Mouse (Mus musculus) thymus, postnatal 10 days (tissue): ENCODE results near the gene H6pd.

ENCODE experiments used
- DNase-seq, 2 experiments: peaks; one replicate each; pipeline ENCODE4 v3.0.0; 2021; ENCODE audit warnings: low spot score in 2 of 2

The H6pd gene

DNA sequence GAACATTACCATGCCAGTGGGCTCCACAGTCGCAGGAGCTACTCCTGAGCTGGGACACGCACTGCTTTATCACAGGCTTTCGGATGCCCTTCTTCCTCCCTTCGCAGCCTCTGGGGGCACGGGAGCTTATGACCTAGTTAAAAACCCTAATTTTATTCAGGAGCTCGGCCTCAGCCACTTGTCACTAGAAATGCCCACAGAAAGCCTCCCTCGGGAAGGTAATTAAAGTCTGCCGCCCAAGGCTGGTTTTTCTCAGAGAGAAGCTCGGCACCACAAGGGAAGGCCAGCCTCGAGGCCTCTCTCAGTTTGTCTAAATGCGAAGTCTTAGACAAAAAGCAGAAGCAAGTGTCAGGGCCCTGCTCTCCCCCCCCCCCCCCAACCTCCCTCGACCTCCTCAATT, 64.6 kb downstream of the H6pd start:
- no peak for DNase-seq

DNA sequence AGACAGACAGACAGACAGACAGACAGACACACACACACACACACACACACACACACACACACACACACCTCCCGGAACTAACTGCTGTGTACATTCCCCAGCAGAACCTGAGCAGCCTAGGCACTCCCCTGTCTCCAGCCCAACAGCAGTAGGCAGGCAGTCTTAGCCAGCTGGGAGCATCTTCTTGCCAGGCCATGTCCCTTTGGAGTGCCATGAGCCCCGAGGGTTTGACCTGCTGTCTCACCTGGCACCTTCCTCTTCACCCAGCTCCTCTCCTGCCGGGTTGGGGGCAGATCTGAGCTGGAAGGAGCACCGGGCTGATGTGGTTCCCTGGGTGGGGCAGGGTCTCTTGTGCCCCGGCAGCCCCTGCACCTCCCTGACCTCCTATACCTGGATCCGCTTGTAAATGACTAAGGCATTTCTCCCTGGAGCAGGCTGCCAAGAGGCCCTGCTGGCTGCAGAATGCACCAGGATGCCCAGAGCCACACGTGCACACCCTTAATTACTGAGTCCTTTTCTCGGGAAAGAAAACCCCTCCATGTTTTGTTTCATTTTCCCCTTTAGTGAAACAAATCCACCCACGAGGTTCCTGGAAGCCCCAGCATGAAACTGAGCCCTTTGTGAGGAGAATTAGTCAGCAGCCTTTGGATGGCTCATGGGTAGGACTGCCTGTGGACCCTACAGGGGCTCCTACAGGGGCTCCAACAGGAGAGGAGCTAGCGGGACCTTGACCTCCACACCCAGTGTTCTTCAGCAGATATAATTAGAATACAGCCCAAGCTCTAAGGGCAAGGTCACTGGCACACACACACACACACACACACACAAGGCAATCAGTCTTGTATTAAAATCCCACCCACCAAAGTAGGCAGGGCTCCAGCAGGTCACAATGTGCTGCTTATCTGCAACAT, 65.7 kb downstream of the H6pd start:
- DNase-seq, result no peak

DNA sequence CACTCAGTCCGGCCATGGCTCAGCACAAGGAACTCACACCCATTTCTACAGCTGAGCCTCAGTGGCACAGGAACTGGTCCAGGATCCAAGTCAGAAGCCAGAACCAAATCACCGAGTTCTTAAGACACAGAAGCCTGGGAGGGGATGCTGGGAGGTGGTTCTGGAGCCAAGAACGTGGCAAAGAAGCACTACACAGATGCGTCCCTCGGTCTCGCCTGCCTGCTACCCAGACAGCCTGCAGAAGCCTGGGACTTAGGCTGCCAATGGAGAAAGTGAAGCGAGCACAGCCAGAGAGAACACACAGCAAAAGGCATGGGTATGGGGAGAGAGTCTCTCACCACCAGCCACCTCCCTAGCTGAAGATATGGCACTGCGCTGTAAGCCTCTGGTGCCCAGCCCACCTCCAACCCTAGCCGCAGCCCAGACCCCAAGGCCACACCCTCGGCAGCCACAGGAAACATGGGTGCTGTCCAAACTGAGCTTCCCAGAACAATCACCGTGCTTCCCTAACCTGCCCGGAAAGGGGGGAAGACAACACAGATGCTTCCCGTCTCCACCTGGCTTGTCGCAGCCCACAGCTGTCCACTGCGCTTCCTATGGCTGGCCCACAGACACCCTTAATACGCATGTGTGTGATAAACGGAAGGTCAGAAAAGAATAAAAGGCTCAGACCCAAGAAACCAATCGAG, 67.6 kb downstream of the H6pd start:
- no peak for DNase-seq

DNA sequence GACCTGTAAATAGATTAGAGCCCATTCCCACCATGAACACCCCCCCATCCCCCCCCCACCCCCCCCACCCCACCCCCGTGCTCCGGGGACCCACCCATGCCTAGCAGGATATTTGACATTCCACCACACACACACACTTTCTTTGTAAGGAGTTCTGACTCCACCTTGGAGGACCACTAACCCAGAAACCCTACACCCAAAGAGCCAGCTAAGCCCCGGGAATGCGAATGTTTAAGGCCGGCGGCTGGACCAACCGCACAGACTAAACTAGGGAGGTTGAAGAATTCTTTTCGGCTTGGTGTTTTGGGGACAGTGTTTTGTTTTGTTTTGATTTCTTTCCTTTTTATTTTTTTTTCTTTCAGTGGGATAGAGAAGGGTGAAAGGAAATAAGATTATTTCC, 70.1 kb downstream of the H6pd start:
- no peak for DNase-seq

DNA sequence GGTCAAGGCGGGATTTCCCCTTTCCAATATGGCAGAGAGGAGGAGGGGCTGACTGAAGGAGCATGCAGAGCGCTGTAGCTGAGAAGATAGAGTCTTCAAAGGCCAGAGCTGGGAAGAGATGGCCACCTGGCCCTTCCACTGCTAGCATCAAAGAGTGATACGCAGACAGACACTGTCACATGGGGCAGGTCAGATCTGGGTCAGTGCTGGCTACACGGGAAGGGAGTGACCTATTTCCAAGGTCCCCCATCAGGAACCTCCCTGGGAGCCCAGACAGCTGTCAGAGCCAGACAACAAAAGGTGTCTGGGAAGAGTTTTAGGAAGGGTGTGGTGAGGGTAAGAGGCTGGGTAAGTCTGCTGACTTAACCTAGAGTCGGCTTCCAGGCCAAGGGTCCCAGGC, 71.9 kb downstream of the H6pd start:
- DNase-seq, result no peak

DNA sequence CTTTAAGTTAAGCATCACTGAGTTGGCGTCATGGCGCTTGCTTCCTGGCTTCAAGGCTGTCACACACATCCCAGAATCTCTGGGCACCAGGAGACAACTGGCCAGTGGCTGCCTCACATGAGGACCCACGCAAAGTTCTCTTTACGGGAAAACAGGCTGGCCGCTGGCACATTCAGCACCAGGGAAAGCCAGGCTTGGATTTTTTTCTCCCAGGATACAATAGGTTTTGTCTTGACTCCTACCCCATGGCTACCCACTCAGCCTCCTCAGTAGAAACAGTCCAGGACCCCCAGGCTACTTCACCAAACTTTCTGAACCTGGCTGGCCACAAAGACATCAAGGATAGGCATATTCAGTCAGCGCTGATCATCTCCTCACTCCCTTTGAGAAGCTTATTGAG, 73.4 kb downstream of the H6pd start:
- no peak for DNase-seq

DNA sequence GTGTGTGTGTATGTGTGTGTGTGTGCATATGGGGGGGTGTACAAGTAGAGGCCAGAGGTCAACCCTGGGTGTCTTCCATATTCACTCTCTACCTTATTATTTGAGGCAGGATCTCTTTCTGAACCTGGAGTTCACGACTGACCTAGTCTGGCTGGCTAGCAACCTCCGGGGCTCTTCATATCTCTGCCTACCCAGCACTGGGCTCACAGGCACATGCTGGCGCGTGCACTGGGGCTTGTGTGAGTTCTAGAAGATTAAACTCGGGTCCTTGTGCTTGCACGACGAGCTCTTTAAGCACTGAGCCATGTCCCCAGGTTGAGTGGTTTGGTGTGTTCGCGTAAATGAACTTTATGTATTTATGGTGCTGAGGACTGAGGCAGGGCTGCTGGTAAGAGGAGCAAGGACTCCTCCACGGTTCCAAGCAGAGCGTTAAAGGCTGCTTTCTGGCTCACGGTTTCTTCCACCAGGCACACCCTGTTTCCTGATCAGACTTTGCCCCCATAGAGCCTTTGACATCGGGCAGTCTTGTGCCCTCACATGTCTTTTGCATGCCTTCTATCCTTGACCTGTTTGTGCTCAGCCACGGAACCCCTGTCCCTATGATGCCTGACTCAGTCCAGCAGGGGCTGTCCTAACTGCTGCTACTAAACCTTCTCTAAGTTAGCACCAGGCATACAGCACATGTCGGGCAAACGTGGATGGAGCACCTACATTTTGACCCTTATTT, 75.1 kb downstream of the H6pd start:
- DNase-seq, result no peak

DNA sequence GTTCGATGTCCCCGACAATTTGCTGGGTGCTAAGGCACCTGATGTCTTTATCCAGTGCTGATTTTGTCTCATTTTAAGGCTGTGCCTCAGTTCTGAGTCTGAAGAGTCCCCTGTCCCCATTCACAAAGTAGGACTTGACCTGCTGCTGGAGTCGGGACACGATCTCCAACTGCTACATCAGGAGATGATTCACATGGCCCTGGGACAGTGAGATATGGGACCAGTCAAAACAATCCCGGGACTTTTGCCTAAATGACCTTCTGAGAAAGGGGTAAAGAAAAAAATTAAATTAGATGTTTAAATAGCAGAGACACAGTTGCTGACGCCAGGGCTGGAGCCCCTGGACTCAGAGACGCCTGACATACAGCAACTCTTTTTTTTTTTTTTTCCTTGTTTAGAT, 75.8 kb downstream of the H6pd start:
- DNase-seq, result no peak

DNA sequence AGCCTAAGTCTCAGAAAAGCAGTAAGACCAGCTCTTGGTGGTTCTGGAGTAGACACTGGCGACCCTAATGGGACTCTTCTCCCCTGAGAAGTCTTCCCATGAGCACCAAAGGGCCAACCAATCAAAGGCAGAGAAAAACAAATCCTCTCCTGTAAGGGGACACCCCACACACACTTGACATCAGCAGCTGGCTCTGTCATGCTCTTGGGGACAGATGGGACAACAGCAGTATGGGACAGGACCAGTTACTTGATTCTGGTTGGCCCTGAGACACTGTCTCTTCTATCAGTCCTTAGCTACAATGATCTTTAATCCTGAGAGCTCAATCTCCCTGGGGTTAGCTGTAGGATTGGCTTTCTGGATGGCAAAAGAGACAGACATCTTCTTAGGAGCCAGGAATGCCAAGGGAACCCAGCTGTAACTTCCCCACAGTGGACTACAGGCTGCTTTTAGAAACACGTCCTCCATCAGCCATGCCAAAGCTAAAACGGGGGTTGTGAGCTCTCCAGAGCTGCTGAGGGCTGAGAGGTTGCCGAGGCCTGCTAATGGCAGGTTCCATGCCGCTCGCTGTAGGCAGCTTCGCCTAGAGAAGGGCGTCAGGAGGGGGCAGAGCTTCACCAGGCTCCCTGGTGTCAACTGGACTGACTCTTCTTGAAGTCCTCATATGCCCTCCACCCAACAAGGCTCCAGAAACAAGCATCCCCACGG, 76.6 kb downstream of the H6pd start:
- DNase-seq, result no peak

DNA sequence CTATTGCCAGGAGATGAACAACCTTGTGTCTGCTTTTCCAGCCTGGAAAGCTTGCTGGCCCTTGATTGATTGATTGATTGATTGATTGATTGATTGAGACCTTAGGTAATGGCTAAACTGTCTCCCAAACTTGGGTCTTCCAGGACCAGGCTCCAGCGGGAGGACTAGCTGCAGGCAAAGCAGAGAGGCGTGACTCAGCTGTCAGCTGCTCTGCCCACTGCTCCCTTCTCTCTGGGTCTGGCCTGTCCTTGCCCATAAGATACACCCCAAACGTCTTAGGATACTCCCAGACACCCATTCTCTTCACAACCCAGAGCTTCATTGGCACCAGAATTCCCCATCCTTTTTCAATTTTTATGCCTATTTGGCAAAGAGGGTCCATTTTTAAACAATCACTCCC, 78.1 kb downstream of the H6pd start:
- DNase-seq, result no peak
